Comparison of ENCODE assay signal across 11 mouse cellular contexts in the genomic region with DNA sequence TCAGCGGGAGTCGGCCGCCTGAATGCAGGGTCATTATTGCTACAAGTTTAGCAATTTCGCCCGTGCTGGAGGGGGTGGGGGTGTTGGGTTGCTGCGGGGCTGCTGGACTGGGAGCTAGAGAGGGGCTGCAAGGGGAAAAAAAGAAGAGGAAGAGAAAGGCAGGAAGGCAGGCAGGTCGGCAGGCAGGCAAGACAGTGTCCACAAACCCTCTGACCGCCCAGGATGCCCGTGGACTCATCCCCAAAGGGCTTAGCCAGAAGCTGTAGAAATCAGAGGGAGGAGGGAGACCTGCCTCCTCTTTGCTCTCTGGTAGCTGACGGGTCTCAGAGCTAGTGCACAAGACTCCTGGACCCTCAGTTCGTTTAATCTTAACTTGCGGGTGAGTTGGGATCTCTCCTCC. TPM values are rescaled to one million over a fixed set of nuclear protein-coding genes. Genes with fewer than 3 reads are reported as not detected.
A peak's percentile ranks its signal among the peaks of the same experiment; 100 is the strongest.
DNase-seq lines count a peak whose midpoint lies in the region; ATAC-seq and TF ChIP-seq lines count a peak whose summit lies in the region.
"Had no signal": no experiment of that assay in that cellular context is flagged by ENCODE, and none has a peak within 500 bp of the region (broad histone marks: within the 10 kb centered on the region; RNA-seq: fewer than 3 reads in every experiment).

No protein-coding gene starts in this region.

- TF ChIP-seq CTCF in ES-Bruce4 (IDR thresholded peaks at IDR 0.05; ENCODE audit: low read depth, low read length), result no peak

- no peak for TF ChIP-seq POLR2A in ES-Bruce4 (IDR thresholded peaks at IDR 0.05; ENCODE audit: insufficient read depth, low read length)

- no peaks in the 10 kb centered on the region for H3K9me3 ChIP-seq in ES-Bruce4 (replicated peaks; ENCODE audit: control insufficient read depth, insufficient read depth, low read length, poor library complexity, severe bottlenecking)
- H3K9me3 ChIP-seq in hindbrain, embryonic 11.5 days (ENCODE audit: control insufficient read depth, low read length), result no peaks in the 10 kb centered on the region
- H3K9me3 ChIP-seq in midbrain, embryonic 13.5 days, result no peaks in the 10 kb centered on the region

- H3K4me1 ChIP-seq in ES-Bruce4 (ENCODE audit: control insufficient read depth, insufficient read depth, low read length), result no peaks in the 10 kb centered on the region
- H3K4me1 ChIP-seq in hindbrain, embryonic 11.5 days (replicated peaks; ENCODE audit: control insufficient read depth, insufficient read depth, low read length), result peaks cover 14% of the 10 kb centered on the region
- H3K4me1 ChIP-seq in midbrain, embryonic 13.5 days (replicated peaks), result peaks cover 43% of the 10 kb centered on the region

- H3K36me3 ChIP-seq in ES-Bruce4 (ENCODE audit: control insufficient read depth, insufficient read depth, low read length, poor library complexity, severe bottlenecking), result no peaks in the 10 kb centered on the region
- no peaks in the 10 kb centered on the region for H3K36me3 ChIP-seq in hindbrain, embryonic 11.5 days (ENCODE audit: control insufficient read depth, insufficient read depth, low read length)
- no peaks in the 10 kb centered on the region for H3K36me3 ChIP-seq in midbrain, embryonic 13.5 days

- peak overlapping the region; percentile 24 for H3K4me3 ChIP-seq in ES-Bruce4 (ENCODE audit: low read depth, low read length)
- H3K4me3 ChIP-seq in hindbrain, embryonic 11.5 days (ENCODE audit: low read depth, low read length), result peak overlapping the region; percentile 25
- H3K4me3 ChIP-seq in midbrain, embryonic 13.5 days (replicated peaks), result peak overlapping the region; percentile 34

- no peak overlapping the region for H3K27ac ChIP-seq in ES-Bruce4 (ENCODE audit: insufficient read depth, low read length)
- no peak overlapping the region; the same call in 1 of the 2 replicates for H3K27ac ChIP-seq in hindbrain, embryonic 11.5 days (ENCODE audit: low read depth, low read length)
- no peak overlapping the region for H3K27ac ChIP-seq in midbrain, embryonic 13.5 days

- WGBS in hindbrain, embryonic 11.5 days, result under 1% methylated on average over 12 of the region's 12 CpGs
- 0% methylated on average over 12 of the region's 12 CpGs for WGBS in midbrain, embryonic 13.5 days

- peak; percentile 16 to 22 for DNase-seq in cerebellum, postnatal 10 days
- no peak for DNase-seq in cerebellum, postnatal 25 days
- peak; percentile 61 for DNase-seq in hindbrain, embryonic 11.5 days (ENCODE audit: low spot score)
- no peak for DNase-seq in kidney, adult 9 months
- DNase-seq in kidney, adult 11 months, result no peak
- DNase-seq: gastrocnemius, postnatal 10 days had no signal

- TF ChIP-seq EP300 in ES-Bruce4 (IDR thresholded peaks at IDR 0.05; ENCODE audit: insufficient read depth, low read depth, low read length), result 0 out of 2 replicates have a peak, but pooled peaks have one; percentile 0

- no peak; the same call in 1 of the 2 replicates for ATAC-seq in hindbrain, embryonic 11.5 days (ENCODE audit: low FRiP score)
- 0 out of 2 replicates have a peak, but pooled peaks have one; percentile 5 for ATAC-seq in midbrain, embryonic 13.5 days
- no peak for ATAC-seq in megakaryocyte progenitor cell, adult 5-6 weeks (replicated peaks; ENCODE audit: poor library complexity)

- H3K4me2 ChIP-seq in hindbrain, embryonic 11.5 days (replicated peaks; ENCODE audit: low read depth, low read length), result peak overlapping the region; percentile 63
- H3K4me2 ChIP-seq in midbrain, embryonic 13.5 days (replicated peaks), result peak overlapping the region; percentile 57

- no peak overlapping the region for H3K9ac ChIP-seq in ES-Bruce4 (ENCODE audit: low read depth, poor library complexity, severe bottlenecking)
- H3K9ac ChIP-seq in hindbrain, embryonic 11.5 days (ENCODE audit: low read depth, low read length), result no peak overlapping the region
- H3K9ac ChIP-seq in midbrain, embryonic 13.5 days (replicated peaks), result peak overlapping the region; percentile 1; the same call in 1 of the 2 replicates

- peaks cover 34% of the 10 kb centered on the region for H3K27me3 ChIP-seq in ES-Bruce4 (ENCODE audit: control insufficient read depth, insufficient read depth, low read length, poor library complexity, severe bottlenecking)
- peaks cover 86% of the 10 kb centered on the region for H3K27me3 ChIP-seq in hindbrain, embryonic 11.5 days (ENCODE audit: control insufficient read depth, insufficient read depth, low read length)
- H3K27me3 ChIP-seq in midbrain, embryonic 13.5 days, result peaks cover 95% of the 10 kb centered on the region

RNA-seq across cellular contexts. Expression of a gene that starts 4.8 kb away (rescaled TPM):
- polyA plus RNA-seq in ES-Bruce4 (2011; ENCODE audit: insufficient read depth, insufficient read length, low read depth, missing spikeins), result not detected in 2 replicates
- 0.20 and 0.38 TPM in 2 replicates for polyA plus RNA-seq in hindbrain, embryonic 11.5 days (2014; fragmentation: Nextera tagmentation; extraction: Ambion mirVana)
- 0.85 and 1.0 TPM in 2 replicates for polyA plus RNA-seq in midbrain, embryonic 13.5 days (2015; fragmentation: Nextera tagmentation; extraction: Ambion mirVana)
- total RNA-seq in megakaryocyte progenitor cell, adult 5-6 weeks (2015), result 0.32 and 0.64 TPM in 2 replicates
- 1.4 TPM in 1 of 2 replicates, not detected in the other for total RNA-seq in megakaryocyte progenitor cell, adult 5-6 weeks (2017)
- total RNA-seq: gastrocnemius, postnatal 10 days; layer of hippocampus, adult 18-20 months had no signal
- polyA plus RNA-seq: lung, postnatal 0 days had no signal

RNA-seq across cellular contexts. Expression of a gene that starts 57.8 kb away (rescaled TPM):
- 31.2 and 38.0 TPM in 2 replicates for polyA plus RNA-seq in ES-Bruce4 (2011; ENCODE audit: insufficient read depth, insufficient read length, low read depth, missing spikeins)
- polyA plus RNA-seq in hindbrain, embryonic 11.5 days (2014; fragmentation: Nextera tagmentation; extraction: Ambion mirVana), result 9.1 and 10.9 TPM in 2 replicates
- 10.8 and 14.4 TPM in 2 replicates for polyA plus RNA-seq in midbrain, embryonic 13.5 days (2015; fragmentation: Nextera tagmentation; extraction: Ambion mirVana)
- 26.6 and 29.2 TPM in 2 replicates for total RNA-seq in megakaryocyte progenitor cell, adult 5-6 weeks (2015)
- total RNA-seq in megakaryocyte progenitor cell, adult 5-6 weeks (2017), result 39.5 and 43.3 TPM in 2 replicates

Comparison
In these comparisons a context has a peak if more than half of its experiments do, and no peak if none do; other contexts are left out.
1. DNase-seq: peak in cerebellum, postnatal 10 days (2 of 2) and hindbrain, embryonic 11.5 days (single experiment); none in cerebellum, postnatal 25 days (0 of 2), kidney, adult 9 months (single experiment) and kidney, adult 11 months (single experiment).
2. Peak in every context shown above with its lines, with median percentiles within 50 percentile points of each other: H3K4me3 ChIP-seq.